Mouse (Mus musculus) neural tube, embryonic 12.5 days (tissue): Measurements from ENCODE around the gene Vps37b. TPM values are rescaled to one million over a fixed set of nuclear protein-coding genes. Genes with fewer than 3 reads are reported as not detected.

Source experiments
- ATAC-seq: fragments of 200-750 bp; cut with Nextera tagmentation; 2 replicates; pipeline ENCODE4 v1.8.0; 2017; ENCODE audit warnings: low read depth, mild to moderate bottlenecking, moderate TSS enrichment, moderate library complexity; ENCODE audit not compliant: low FRiP score
- H3K27ac ChIP-seq: fragments of 300-500 bp; sonication (generic); 2 replicates; pipeline ENCODE4 v1.5.1; 2016
- H3K27me3 ChIP-seq: fragments of 300-500 bp; sonication (generic); replicated peaks from 2 replicates; pipeline ENCODE4 v1.6.1; 2016; ENCODE audit warnings: mild to moderate bottlenecking
- H3K36me3 ChIP-seq: fragments of 300-500 bp; sonication (generic); 2 replicates; pipeline ENCODE4 v1.6.1; 2016; ENCODE audit warnings: mild to moderate bottlenecking
- H3K4me1 ChIP-seq: fragments of 300-500 bp; sonication (generic); 2 replicates; pipeline ENCODE4 v1.6.1; 2016
- H3K4me2 ChIP-seq: fragments of 300-500 bp; sonication (generic); replicated peaks from 2 replicates; pipeline ENCODE4 v1.6.1; 2016; ENCODE audit warnings: mild to moderate bottlenecking
- H3K4me3 ChIP-seq: fragments of 300-500 bp; sonication (generic); 2 replicates; pipeline ENCODE4 v1.5.1; 2016
- H3K9ac ChIP-seq: fragments of 300-500 bp; sonication (generic); 2 replicates; pipeline ENCODE4 v1.6.1; 2016; ENCODE audit warnings: mild to moderate bottlenecking
- H3K9me3 ChIP-seq: fragments of 300-500 bp; sonication (generic); 2 replicates; pipeline ENCODE4 v1.6.1; 2016; ENCODE audit warnings: mild to moderate bottlenecking
- WGBS: fragments of 180-500 bp; shearing (Covaris S2); methylation state at CpG from one replicate; pipeline ENCODE4 v1.1.7; 2016; 5-methylcytosine and 5-hydroxymethylcytosine counted together
- polyA plus RNA-seq: library from polyadenylated mRNA; unstranded; fragments of >200 nt; fragmentation: Nextera tagmentation; extraction: Ambion mirVana; gene quantifications from 2 replicates; pipeline ENCODE4 v1.2.1, GENCODE M21; 2016

Gene Vps37b
- 70.9 and 71.2 TPM in 2 replicates for polyA plus RNA-seq

GRCm38 (mm10) chr5:124032001-124032508 is at the start of gene Vps37b:
TSS of gene Vps37b (minus strand) at chr5:124032270.
- peak within 1 kb of the TSS; percentile 97 for H3K9ac ChIP-seq
- peak within 1 kb of the TSS; percentile 94 for H3K4me3 ChIP-seq
- ATAC-seq = peak; percentile 60
- H3K4me1 ChIP-seq = peaks cover 41% of the 10 kb centered on the region
- no peaks in the 10 kb centered on the region for H3K27me3 ChIP-seq
- WGBS = under 1% methylated on average over 52 of the region's 52 CpGs
- H3K36me3 ChIP-seq = peaks cover 3% of the 10 kb centered on the region; the same call in 1 of the 2 replicates
- peak within 1 kb of the TSS; percentile 80 for H3K27ac ChIP-seq
- H3K4me2 ChIP-seq = peak within 1 kb of the TSS; percentile 89
- H3K9me3 ChIP-seq = no peaks in the 10 kb centered on the region

- no peak overlapping the region for H3K27ac ChIP-seq
- no peak overlapping the region for H3K9ac ChIP-seq
Observed at GRCm38 (mm10) chr5:124079880-124080279, 47.8 kb upstream of the Vps37b start.

GRCm38 (mm10) chr5:124078794-124079416 is 46.8 kb upstream of the Vps37b start:
- no peaks in the 10 kb centered on the region for H3K9me3 ChIP-seq
- H3K36me3 ChIP-seq = no peaks in the 10 kb centered on the region
- H3K9ac ChIP-seq = no peak overlapping the region
- 63% methylated on average over 9 of the region's 9 CpGs for WGBS
- H3K4me1 ChIP-seq = peaks cover 20% of the 10 kb centered on the region
- H3K27ac ChIP-seq = no peak overlapping the region
- H3K27me3 ChIP-seq = no peaks in the 10 kb centered on the region
- H3K4me3 ChIP-seq = no peak overlapping the region
- no peak overlapping the region for H3K4me2 ChIP-seq
- peak; percentile 79 for ATAC-seq

More at GRCm38 (mm10) chr5:124079880-124080279, 47.8 kb upstream of the Vps37b start:
- 93% methylated on average over 17 of the region's 17 CpGs for WGBS
- no peaks in the 10 kb centered on the region for H3K9me3 ChIP-seq
- H3K27me3 ChIP-seq = no peaks in the 10 kb centered on the region
- no peak overlapping the region for H3K4me3 ChIP-seq
- peaks cover 20% of the 10 kb centered on the region for H3K4me1 ChIP-seq
- no peak for ATAC-seq
- no peak overlapping the region for H3K4me2 ChIP-seq
- H3K36me3 ChIP-seq = no peaks in the 10 kb centered on the region

DNA sequence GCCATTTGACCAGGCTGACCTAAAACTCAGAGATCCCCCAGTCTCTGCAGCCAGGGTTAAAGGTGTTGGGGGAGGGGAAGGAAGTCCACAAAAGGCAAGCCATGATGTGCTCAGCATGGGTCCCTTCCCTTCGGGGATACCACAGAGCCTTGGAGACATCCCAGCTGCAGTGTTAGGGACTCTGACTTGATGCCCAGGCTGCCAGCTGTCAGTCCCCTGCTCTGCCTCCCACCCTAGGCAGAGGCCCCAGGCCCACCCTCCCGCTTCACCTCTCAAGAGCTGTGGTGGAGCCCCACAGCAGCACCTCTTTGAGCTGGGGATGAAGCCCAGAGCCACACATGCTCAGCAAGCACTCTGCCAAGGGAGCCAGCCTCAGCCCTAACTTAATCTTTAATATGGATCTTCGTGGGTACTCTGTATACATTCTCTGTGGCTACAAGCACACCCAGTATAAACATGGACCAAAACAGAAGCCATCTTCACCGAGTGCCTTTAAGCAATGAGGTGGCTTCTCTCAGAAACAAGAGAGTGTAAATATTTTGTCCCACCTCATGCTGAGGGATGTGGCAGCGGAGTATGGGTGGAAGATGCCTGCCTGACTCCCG is 45.9 kb upstream of the Vps37b start:
- Histone ChIP-seq H3K4me1 (peaks cover 20% of the 10 kb centered on the region), H3K9me3 (no peaks in the 10 kb centered on the region), H3K4me3 (no peak overlapping the region), H3K4me2 (no peak overlapping the region), H3K27me3 (no peaks in the 10 kb centered on the region), H3K9ac (no peak overlapping the region), H3K36me3 (no peaks in the 10 kb centered on the region), H3K27ac (no peak overlapping the region)
- no peak for ATAC-seq
- WGBS = 68% methylated on average over 6 of the region's 6 CpGs

DNA sequence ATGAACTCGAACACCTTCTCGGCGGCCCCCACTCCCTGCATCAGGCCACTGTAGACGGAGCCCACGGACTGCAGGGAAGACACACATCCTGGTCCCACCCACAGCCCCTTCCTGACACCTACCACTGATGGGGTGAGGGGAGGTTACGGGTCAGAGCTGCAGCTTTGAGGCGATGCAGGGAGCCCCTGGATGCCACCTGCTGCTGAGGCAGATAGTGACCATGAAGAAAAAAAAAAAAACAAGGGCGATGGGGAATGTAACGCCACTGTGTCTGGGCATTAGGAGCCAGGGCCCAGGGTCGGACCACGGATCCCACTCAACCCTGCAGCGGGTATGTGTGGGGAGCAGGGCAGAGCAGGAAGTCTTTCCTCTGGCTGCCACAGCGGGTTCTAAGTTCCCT is 45.2 kb upstream of the Vps37b start:
- WGBS = 87% methylated on average over 13 of the region's 13 CpGs
- no peak overlapping the region for H3K4me3 ChIP-seq
- H3K9me3 ChIP-seq = no peaks in the 10 kb centered on the region
- no peak overlapping the region for H3K9ac ChIP-seq
- H3K4me2 ChIP-seq = no peak overlapping the region
- no peak for ATAC-seq
- peaks cover 20% of the 10 kb centered on the region for H3K4me1 ChIP-seq
- no peak overlapping the region for H3K27ac ChIP-seq
- no peaks in the 10 kb centered on the region for H3K36me3 ChIP-seq
- H3K27me3 ChIP-seq = no peaks in the 10 kb centered on the region

- Histone ChIP-seq H3K27ac (no peak overlapping the region), H3K36me3 (no peaks in the 10 kb centered on the region), H3K9me3 (no peaks in the 10 kb centered on the region), H3K4me2 (no peak overlapping the region), H3K4me1 (peaks cover 23% of the 10 kb centered on the region), H3K9ac (no peak overlapping the region), H3K27me3 (no peaks in the 10 kb centered on the region), H3K4me3 (no peak overlapping the region)
- WGBS = 57% methylated on average over 9 of the region's 9 CpGs
- ATAC-seq = no peak
Observed at GRCm38 (mm10) chr5:124076559-124076958, 44.5 kb upstream of the Vps37b start.

- Histone ChIP-seq H3K4me1 (peaks cover 23% of the 10 kb centered on the region), H3K27ac (no peak overlapping the region), H3K4me3 (no peak overlapping the region), H3K4me2 (no peak overlapping the region), H3K9ac (no peak overlapping the region), H3K36me3 (no peaks in the 10 kb centered on the region), H3K27me3 (no peaks in the 10 kb centered on the region), H3K9me3 (no peaks in the 10 kb centered on the region)
- ATAC-seq = no peak
- 76% methylated on average over 9 of the region's 9 CpGs for WGBS
Observed at GRCm38 (mm10) chr5:124075716-124076115, 43.6 kb upstream of the Vps37b start.

DNA sequence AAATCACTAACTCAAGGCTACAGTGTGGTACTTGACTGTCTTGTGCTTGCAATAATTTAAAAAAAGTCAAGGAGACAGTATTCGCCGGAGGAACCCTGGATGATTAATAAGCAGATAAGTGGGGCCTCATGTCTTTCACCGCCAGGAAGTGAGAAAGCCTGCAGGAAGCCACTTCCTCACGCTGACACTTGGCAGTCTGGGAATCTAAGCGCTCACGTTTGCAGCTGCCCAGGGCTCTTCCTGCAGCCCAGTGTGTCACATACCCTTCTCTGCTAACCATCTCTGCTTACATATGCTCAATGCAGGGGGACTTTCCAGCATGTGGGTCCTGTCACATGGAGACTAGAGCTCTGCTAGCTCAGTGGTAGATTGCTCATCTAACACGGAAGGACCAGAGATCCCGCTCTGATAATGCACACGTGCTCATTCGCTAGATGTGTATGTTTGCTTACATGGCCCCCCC is 42.8 kb upstream of the Vps37b start:
- no peaks in the 10 kb centered on the region for H3K36me3 ChIP-seq
- no peak overlapping the region for H3K27ac ChIP-seq
- WGBS = 70% methylated on average over 10 of the region's 10 CpGs
- no peak overlapping the region for H3K9ac ChIP-seq
- no peaks in the 10 kb centered on the region for H3K9me3 ChIP-seq
- H3K27me3 ChIP-seq = no peaks in the 10 kb centered on the region
- no peak for ATAC-seq
- no peak overlapping the region for H3K4me3 ChIP-seq
- no peak overlapping the region for H3K4me2 ChIP-seq
- peaks cover 23% of the 10 kb centered on the region for H3K4me1 ChIP-seq

- no peak for ATAC-seq
- no peaks in the 10 kb centered on the region for H3K9me3 ChIP-seq
- H3K9ac ChIP-seq = no peak overlapping the region
- WGBS = 67% methylated on average over 9 of the region's 9 CpGs
- no peak overlapping the region for H3K4me2 ChIP-seq
- no peak overlapping the region for H3K4me3 ChIP-seq
- H3K36me3 ChIP-seq = no peaks in the 10 kb centered on the region
- peaks cover 13% of the 10 kb centered on the region for H3K4me1 ChIP-seq
- no peak overlapping the region for H3K27ac ChIP-seq
- no peaks in the 10 kb centered on the region for H3K27me3 ChIP-seq
Observed at GRCm38 (mm10) chr5:124073682-124074081, 41.6 kb upstream of the Vps37b start.

GRCm38 (mm10) chr5:124069657-124070056 is 37.6 kb upstream of the Vps37b start:
- Histone ChIP-seq H3K4me2 (no peak overlapping the region), H3K9ac (no peak overlapping the region), H3K36me3 (no peaks in the 10 kb centered on the region), H3K9me3 (no peaks in the 10 kb centered on the region), H3K4me3 (no peak overlapping the region), H3K27ac (no peak overlapping the region), H3K4me1 (peaks cover 3% of the 10 kb centered on the region; the same call in 1 of the 2 replicates), H3K27me3 (no peaks in the 10 kb centered on the region)
- WGBS = 85% methylated on average over 3 of the region's 3 CpGs
- no peak for ATAC-seq

DNA sequence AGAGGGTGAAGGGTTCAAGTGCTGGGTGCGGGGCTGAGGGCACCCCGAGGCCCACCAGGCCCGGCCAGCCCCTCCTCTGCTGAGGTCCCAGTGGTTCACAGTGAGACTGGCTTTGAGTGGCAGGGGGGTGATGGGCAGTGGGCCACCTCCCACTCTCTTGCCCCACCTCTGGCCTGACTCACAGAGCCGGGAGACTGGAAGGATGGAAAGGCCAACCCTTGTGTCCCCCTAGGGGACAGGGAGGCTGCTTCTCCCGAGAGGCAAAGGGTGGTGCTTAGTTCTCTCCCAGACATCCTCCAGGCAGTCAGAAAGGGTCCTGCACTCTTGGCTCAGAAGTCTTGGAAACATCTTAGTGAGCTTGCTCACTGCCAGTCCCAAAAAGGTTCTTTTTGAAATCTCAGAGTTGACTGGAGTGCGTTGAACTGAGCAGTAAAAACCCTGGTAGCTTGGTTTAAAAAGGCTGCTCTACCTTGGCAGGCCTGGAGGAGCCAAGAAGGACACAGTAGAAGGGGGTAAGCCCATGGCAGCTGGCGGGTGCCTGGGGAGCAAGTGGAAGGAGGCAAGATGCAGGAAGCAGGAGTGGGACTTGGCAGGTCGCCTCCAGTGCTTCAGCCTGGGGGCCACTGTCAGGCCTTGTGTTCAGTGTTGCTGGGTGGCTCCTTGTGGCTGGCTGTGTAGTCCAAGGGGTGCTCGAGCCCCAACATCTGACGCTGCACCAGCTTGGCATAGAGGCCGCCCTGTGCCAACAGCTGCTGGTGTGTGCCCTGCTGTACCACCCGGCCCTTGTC is 30.2 kb upstream of the Vps37b start:
- Histone ChIP-seq H3K4me1 (no peaks in the 10 kb centered on the region), H3K27me3 (no peaks in the 10 kb centered on the region), H3K9me3 (no peaks in the 10 kb centered on the region), H3K27ac (no peak overlapping the region), H3K36me3 (no peaks in the 10 kb centered on the region), H3K4me2 (no peak overlapping the region), H3K4me3 (no peak overlapping the region), H3K9ac (no peak overlapping the region)
- ATAC-seq = no peak
- WGBS = 80% methylated on average over 12 of the region's 12 CpGs

DNA sequence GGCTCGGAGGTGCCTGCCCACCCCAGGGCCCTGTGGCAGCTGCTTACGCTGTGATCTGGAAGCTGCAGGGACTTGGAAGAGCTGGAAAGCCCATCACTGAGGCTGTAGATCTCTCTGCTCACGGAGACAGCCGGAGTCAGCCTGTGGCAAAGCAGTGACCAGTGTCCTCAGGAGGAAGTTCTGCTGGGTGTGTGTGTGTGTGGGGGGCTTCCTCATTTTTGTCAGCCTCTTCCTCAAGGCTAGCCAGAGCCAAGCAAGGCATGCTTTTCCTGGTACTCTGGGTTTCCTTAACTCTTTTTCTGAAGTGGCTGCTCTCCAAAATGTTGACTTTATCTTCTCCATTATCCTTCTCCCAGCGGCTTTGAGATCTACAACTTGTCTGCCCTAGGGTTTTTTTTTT is 27.6 kb upstream of the Vps37b start:
- no peak for ATAC-seq
- no peaks in the 10 kb centered on the region; the same call in 1 of the 2 replicates for H3K9me3 ChIP-seq
- WGBS = 78% methylated on average over 5 of the region's 5 CpGs
- H3K4me1 ChIP-seq = no peaks in the 10 kb centered on the region
- H3K36me3 ChIP-seq = no peaks in the 10 kb centered on the region
- no peak overlapping the region for H3K4me3 ChIP-seq
- no peak overlapping the region for H3K4me2 ChIP-seq
- H3K9ac ChIP-seq = no peak overlapping the region
- H3K27me3 ChIP-seq = no peaks in the 10 kb centered on the region
- no peak overlapping the region for H3K27ac ChIP-seq
